12 mouse cellular contexts compared by ENCODE assay signal in the genomic region with DNA sequence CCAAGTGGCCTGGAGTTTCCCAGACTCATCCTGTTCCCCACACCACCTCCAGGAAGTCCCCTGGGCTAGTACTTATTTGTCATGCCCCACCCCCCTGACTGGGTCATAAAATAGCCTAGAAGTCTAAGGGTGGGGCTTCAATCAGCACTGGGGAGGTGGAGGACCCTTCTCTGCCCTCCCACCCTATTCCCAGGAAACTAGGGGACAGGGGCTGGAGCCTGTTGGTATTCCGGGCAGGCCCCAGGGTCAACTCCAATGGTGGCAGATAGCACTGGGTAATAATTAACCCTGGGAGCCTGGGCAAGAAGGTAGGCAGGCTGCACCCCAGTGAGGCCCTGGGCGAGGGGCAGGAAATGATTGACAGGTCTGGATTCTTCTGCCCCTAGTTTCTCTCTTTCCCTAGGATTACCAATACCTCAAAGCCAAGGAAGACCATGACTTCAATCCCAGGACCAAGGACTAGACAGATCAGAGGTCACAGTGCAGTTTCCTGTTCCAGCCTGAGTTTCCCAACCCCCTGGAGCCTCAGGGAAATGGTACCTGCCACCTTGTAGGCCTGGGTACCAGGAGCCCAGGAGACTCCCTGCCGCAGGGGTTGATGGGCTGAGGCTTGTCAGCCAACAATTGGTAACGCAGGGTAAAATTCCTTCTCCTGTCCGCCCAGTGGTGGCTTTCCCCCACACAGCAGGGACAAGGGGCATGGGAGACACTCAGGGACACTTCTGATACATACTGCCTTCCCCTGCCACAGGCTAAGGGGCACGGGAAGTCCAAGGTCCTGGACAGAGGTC. TPM values are rescaled to one million over a fixed set of nuclear protein-coding genes. Genes with fewer than 3 reads are reported as not detected.
DNase-seq lines count a peak whose midpoint lies in the region; ATAC-seq and TF ChIP-seq lines count a peak whose summit lies in the region.
"Had no signal": no experiment of that assay in that cellular context is flagged by ENCODE, and none has a peak within 500 bp of the region (broad histone marks: within the 10 kb centered on the region; RNA-seq: fewer than 3 reads in every experiment).

No protein-coding gene starts in this region.

- no peak for TF ChIP-seq CTCF in lung, embryonic 14.5 days (IDR thresholded peaks at IDR 0.05; ENCODE audit: low read depth)
- no peak for TF ChIP-seq CTCF in liver, adult 2 months (IDR thresholded peaks at IDR 0.05; ENCODE audit: low read depth, low read length)
- TF ChIP-seq CTCF in stomach, postnatal 0 days (IDR thresholded peaks at IDR 0.05; ENCODE audit: low read depth): no peak

- peak; percentile 59 for DNase-seq in lung, embryonic 14.5 days
- DNase-seq in lung, postnatal 10 days: no peak
- peak; percentile 84 for DNase-seq in kidney, adult 11 months
- peak; percentile 80 for DNase-seq in liver, adult 2 months (ENCODE audit: extremely low read depth, low read depth, low spot score)
- DNase-seq in stomach, postnatal 0 days (ENCODE audit: low spot score): peak; percentile 72
- DNase-seq in forebrain, embryonic 14.5 days (ENCODE audit: low spot score): no peak
- DNase-seq in cerebellum, postnatal 25 days: no peak
- DNase-seq: right cerebral cortex, adult 18-20 months; thymus, adult 2 months had no signal

- H3K4me3 ChIP-seq in lung, embryonic 14.5 days (ENCODE audit: low read depth, low read length): no peak overlapping the region
- H3K4me3 ChIP-seq in liver, adult 2 months (ENCODE audit: insufficient read depth, low read depth, low read length): no peak overlapping the region
- no peak overlapping the region for H3K4me3 ChIP-seq in stomach, postnatal 0 days (ENCODE audit: low read depth, low read length)
- no peak overlapping the region for H3K4me3 ChIP-seq in forebrain, embryonic 14.5 days (ENCODE audit: low read depth, low read length)
- H3K4me3 ChIP-seq in forebrain, embryonic 13.5 days: no peak overlapping the region
- H3K4me3 ChIP-seq: hindbrain, embryonic 10.5 days had no signal

- no peaks in the 10 kb centered on the region for H3K27me3 ChIP-seq in lung, embryonic 14.5 days (ENCODE audit: insufficient read depth, low read length)
- no peaks in the 10 kb centered on the region for H3K27me3 ChIP-seq in liver, adult 2 months (ENCODE audit: control insufficient read depth, insufficient read depth, low read length)
- no peaks in the 10 kb centered on the region for H3K27me3 ChIP-seq in stomach, postnatal 0 days (ENCODE audit: control insufficient read depth, insufficient read depth, low read length)
- no peaks in the 10 kb centered on the region for H3K27me3 ChIP-seq in forebrain, embryonic 14.5 days (replicated peaks; ENCODE audit: control insufficient read depth, insufficient read depth, low read length)
- no peaks in the 10 kb centered on the region for H3K27me3 ChIP-seq in forebrain, embryonic 13.5 days

- H3K4me1 ChIP-seq in lung, embryonic 14.5 days (ENCODE audit: insufficient read depth): no peaks in the 10 kb centered on the region
- H3K4me1 ChIP-seq in liver, adult 2 months (ENCODE audit: control insufficient read depth, insufficient read depth, low read length): peaks cover 42% of the 10 kb centered on the region
- H3K4me1 ChIP-seq in stomach, postnatal 0 days (replicated peaks; ENCODE audit: control insufficient read depth, insufficient read depth): no peaks in the 10 kb centered on the region
- H3K4me1 ChIP-seq in forebrain, embryonic 14.5 days (ENCODE audit: control insufficient read depth, insufficient read depth, low read length): no peaks in the 10 kb centered on the region
- H3K4me1 ChIP-seq in forebrain, embryonic 13.5 days: no peaks in the 10 kb centered on the region

- H3K27ac ChIP-seq in lung, embryonic 14.5 days (ENCODE audit: low read depth): no peak overlapping the region
- peak overlapping the region; percentile 52 for H3K27ac ChIP-seq in liver, adult 2 months (replicated peaks; ENCODE audit: insufficient read depth, low read depth, low read length)
- peak overlapping the region; percentile 45 for H3K27ac ChIP-seq in stomach, postnatal 0 days (replicated peaks)
- H3K27ac ChIP-seq in forebrain, embryonic 14.5 days (ENCODE audit: low read depth, low read length): no peak overlapping the region
- no peak overlapping the region for H3K27ac ChIP-seq in forebrain, embryonic 13.5 days
- H3K27ac ChIP-seq: hindbrain, embryonic 10.5 days had no signal

- peaks cover 29% of the 10 kb centered on the region for H3K36me3 ChIP-seq in lung, embryonic 14.5 days (ENCODE audit: insufficient read depth)
- peaks cover 22% of the 10 kb centered on the region; the same call in 1 of the 2 replicates for H3K36me3 ChIP-seq in liver, adult 2 months (ENCODE audit: control insufficient read depth, insufficient read depth, low read length)
- peaks cover 17% of the 10 kb centered on the region for H3K36me3 ChIP-seq in stomach, postnatal 0 days (ENCODE audit: control insufficient read depth, insufficient read depth, low read length)
- no peaks in the 10 kb centered on the region for H3K36me3 ChIP-seq in forebrain, embryonic 14.5 days (ENCODE audit: control insufficient read depth, insufficient read depth, low read length)
- no peaks in the 10 kb centered on the region for H3K36me3 ChIP-seq in forebrain, embryonic 13.5 days (ENCODE audit: poor library complexity, severe bottlenecking)
- H3K36me3 ChIP-seq: hindbrain, embryonic 10.5 days had no signal

- WGBS in lung, embryonic 14.5 days: 52% methylated on average over 6 of the region's 6 CpGs
- WGBS in liver, adult 2 months: 11% methylated on average over 6 of the region's 6 CpGs
- WGBS in stomach, postnatal 0 days: 54% methylated on average over 6 of the region's 6 CpGs
- WGBS in forebrain, embryonic 14.5 days: 89% methylated on average over 6 of the region's 6 CpGs
- 79% methylated on average over 6 of the region's 6 CpGs for WGBS in forebrain, embryonic 13.5 days

- no peak overlapping the region for H3K9ac ChIP-seq in lung, embryonic 14.5 days
- peak overlapping the region; percentile 2; the same call in 1 of the 2 replicates for H3K9ac ChIP-seq in liver, adult 2 months (ENCODE audit: low read depth, low read length)
- no peak overlapping the region for H3K9ac ChIP-seq in stomach, postnatal 0 days (ENCODE audit: low read length)
- no peak overlapping the region for H3K9ac ChIP-seq in forebrain, embryonic 14.5 days (ENCODE audit: low read length)
- H3K9ac ChIP-seq in forebrain, embryonic 13.5 days: no peak overlapping the region

- H3K79me2 ChIP-seq in liver, adult 2 months (ENCODE audit: control insufficient read depth, insufficient read depth, low read length): no peaks in the 10 kb centered on the region

- no peaks in the 10 kb centered on the region for H3K9me3 ChIP-seq in lung, embryonic 14.5 days (ENCODE audit: low read depth, low read length)
- no peaks in the 10 kb centered on the region for H3K9me3 ChIP-seq in stomach, postnatal 0 days (ENCODE audit: control insufficient read depth, low read length)
- H3K9me3 ChIP-seq in forebrain, embryonic 14.5 days (replicated peaks; ENCODE audit: control insufficient read depth, low read length): no peaks in the 10 kb centered on the region
- no peaks in the 10 kb centered on the region for H3K9me3 ChIP-seq in forebrain, embryonic 13.5 days (replicated peaks)
- H3K9me3 ChIP-seq: hindbrain, embryonic 10.5 days had no signal

- peak; percentile 28 for ATAC-seq in lung, embryonic 14.5 days (ENCODE audit: insufficient read depth)
- ATAC-seq in stomach, postnatal 0 days (ENCODE audit: low FRiP score, low TSS enrichment): peak; percentile 54
- ATAC-seq in forebrain, embryonic 14.5 days: no peak
- ATAC-seq in forebrain, embryonic 13.5 days: no peak

- TF ChIP-seq EP300 in stomach, postnatal 0 days (optimal IDR thresholded peaks at IDR 0.05): no peak

- no peak overlapping the region for H3K4me2 ChIP-seq in lung, embryonic 14.5 days
- no peak overlapping the region for H3K4me2 ChIP-seq in stomach, postnatal 0 days (replicated peaks; ENCODE audit: low read depth)
- no peak overlapping the region for H3K4me2 ChIP-seq in forebrain, embryonic 14.5 days (ENCODE audit: low read length)
- H3K4me2 ChIP-seq in forebrain, embryonic 13.5 days: no peak overlapping the region

- no peak for TF ChIP-seq POLR2A in liver, adult 2 months (IDR thresholded peaks at IDR 0.05; ENCODE audit: extremely low read depth, insufficient read depth, low read length)

RNA-seq across cellular contexts. Expression of a gene that starts 8.7 kb away (rescaled TPM):
- not detected in 2 replicates for polyA plus RNA-seq in lung, embryonic 14.5 days (2014; fragmentation: Nextera tagmentation; extraction: Ambion mirVana)
- not detected in 2 replicates for total RNA-seq in liver, adult 2 months (2014; rRNA removed)
- not detected in 2 replicates for polyA plus RNA-seq in liver, adult 2 months (2012; rRNA removed)
- 0.18 TPM in 1 of 2 replicates, not detected in the other for polyA plus RNA-seq in stomach, postnatal 0 days (2015; fragmentation: Nextera tagmentation; extraction: Ambion mirVana)
- not detected in 2 replicates for polyA plus RNA-seq in forebrain, embryonic 14.5 days (2014; fragmentation: Nextera tagmentation; extraction: Ambion mirVana)
- not detected in 2 replicates for polyA plus RNA-seq in forebrain, embryonic 13.5 days (2015; fragmentation: Nextera tagmentation; extraction: Ambion mirVana)
- total RNA-seq: megakaryocyte progenitor cell, adult 5-6 weeks had no signal
- polyA plus RNA-seq: hindbrain, embryonic 10.5 days; thymus, adult 2 months had no signal

RNA-seq across cellular contexts. Expression of a gene that starts 9.1 kb away (rescaled TPM):
- 30.2 and 32.9 TPM in 2 replicates for polyA plus RNA-seq in lung, embryonic 14.5 days (2014; fragmentation: Nextera tagmentation; extraction: Ambion mirVana)
- 116 and 153 TPM in 2 replicates for total RNA-seq in liver, adult 2 months (2014; rRNA removed)
- 421 and 511 TPM in 2 replicates for polyA plus RNA-seq in liver, adult 2 months (2012; rRNA removed)
- polyA plus RNA-seq in stomach, postnatal 0 days (2015; fragmentation: Nextera tagmentation; extraction: Ambion mirVana): 109 and 120 TPM in 2 replicates
- polyA plus RNA-seq in forebrain, embryonic 14.5 days (2014; fragmentation: Nextera tagmentation; extraction: Ambion mirVana): 4.0 TPM in 2 replicates
- polyA plus RNA-seq in forebrain, embryonic 13.5 days (2015; fragmentation: Nextera tagmentation; extraction: Ambion mirVana): 2.5 and 3.6 TPM in 2 replicates

RNA-seq across cellular contexts. Expression of a gene that starts 15.3 kb away (rescaled TPM):
- polyA plus RNA-seq in lung, embryonic 14.5 days (2014; fragmentation: Nextera tagmentation; extraction: Ambion mirVana): 269 and 311 TPM in 2 replicates
- total RNA-seq in liver, adult 2 months (2014; rRNA removed): 58.6 and 67.0 TPM in 2 replicates
- 60.7 and 90.0 TPM in 2 replicates for polyA plus RNA-seq in liver, adult 2 months (2012; rRNA removed)
- 49.7 and 54.3 TPM in 2 replicates for polyA plus RNA-seq in stomach, postnatal 0 days (2015; fragmentation: Nextera tagmentation; extraction: Ambion mirVana)
- 52.5 and 52.8 TPM in 2 replicates for polyA plus RNA-seq in forebrain, embryonic 14.5 days (2014; fragmentation: Nextera tagmentation; extraction: Ambion mirVana)
- 50.2 and 55.8 TPM in 2 replicates for polyA plus RNA-seq in forebrain, embryonic 13.5 days (2015; fragmentation: Nextera tagmentation; extraction: Ambion mirVana)

RNA-seq across cellular contexts. Expression of a gene that starts 33.1 kb away (rescaled TPM):
- 28.3 and 30.0 TPM in 2 replicates for polyA plus RNA-seq in lung, embryonic 14.5 days (2014; fragmentation: Nextera tagmentation; extraction: Ambion mirVana)
- total RNA-seq in liver, adult 2 months (2014; rRNA removed): 0.09 and 0.13 TPM in 2 replicates
- 0.41 and 0.60 TPM in 2 replicates for polyA plus RNA-seq in liver, adult 2 months (2012; rRNA removed)
- polyA plus RNA-seq in stomach, postnatal 0 days (2015; fragmentation: Nextera tagmentation; extraction: Ambion mirVana): 10.9 and 13.4 TPM in 2 replicates
- 97.4 and 101 TPM in 2 replicates for polyA plus RNA-seq in forebrain, embryonic 14.5 days (2014; fragmentation: Nextera tagmentation; extraction: Ambion mirVana)
- polyA plus RNA-seq in forebrain, embryonic 13.5 days (2015; fragmentation: Nextera tagmentation; extraction: Ambion mirVana): 81.9 and 89.4 TPM in 2 replicates

Comparison
In these comparisons a context has a peak if more than half of its experiments do, and no peak if none do; other contexts are left out.
1. DNase-seq: peak in lung, embryonic 14.5 days (single experiment), kidney, adult 11 months (single experiment), liver, adult 2 months (single experiment) and stomach, postnatal 0 days (single experiment); none in lung, postnatal 10 days (single experiment), forebrain, embryonic 14.5 days (single experiment) and cerebellum, postnatal 25 days (0 of 2).
2. ATAC-seq: peak in lung, embryonic 14.5 days (single experiment) and stomach, postnatal 0 days (single experiment); none in forebrain, embryonic 14.5 days (single experiment) and forebrain, embryonic 13.5 days (single experiment).
3. H3K27ac ChIP-seq: peak in liver, adult 2 months (single experiment) and stomach, postnatal 0 days (single experiment); none in lung, embryonic 14.5 days (single experiment), forebrain, embryonic 14.5 days (single experiment) and forebrain, embryonic 13.5 days (single experiment).